Mouse (Mus musculus): Measurements from ENCODE around the gene Osbpl5. TPM values are rescaled to one million over a fixed set of nuclear protein-coding genes. Genes with fewer than 3 reads are reported as not detected.

Gene Osbpl5
- 15.9 and 23.1 TPM in 2 replicates for polyA plus RNA-seq (2012; rRNA removed)

GRCm38 (mm10) chr7:143756125-143757026 is at the start of gene Osbpl5:
Osbpl5 (minus strand) TSS chr7:143756985.
- no peaks in the 10 kb centered on the region for H3K36me3 ChIP-seq (ENCODE audit: control insufficient read depth, insufficient read depth, low read length)
- 23% methylated on average over 22 of the region's 22 CpGs for WGBS
- peak within 1 kb of the TSS; percentile 68 for H3K4me3 ChIP-seq (ENCODE audit: low read depth, low read length)
- TF ChIP-seq POLR2A (IDR thresholded peaks at IDR 0.05; ENCODE audit: low read depth, low read length) (no peak), CTCF (IDR thresholded peaks at IDR 0.05; ENCODE audit: extremely low read depth, insufficient read length, insufficient replicate concordance, low read depth, low read length) (no peak)
- no peaks in the 10 kb centered on the region for H3K27me3 ChIP-seq (ENCODE audit: control insufficient read depth, insufficient read depth, low read length)
- peaks cover 17% of the 10 kb centered on the region for H3K4me1 ChIP-seq (ENCODE audit: control insufficient read depth, insufficient read depth, insufficient read length, low read length)
- no peak within 1 kb of the TSS for H3K27ac ChIP-seq (ENCODE audit: insufficient read depth, low read depth, low read length)

- 25% methylated on average over 5 of the region's 5 CpGs for WGBS
- H3K36me3 ChIP-seq (ENCODE audit: control insufficient read depth, insufficient read depth, low read length), result peaks cover 76% of the 10 kb centered on the region
- H3K4me3 ChIP-seq (ENCODE audit: low read depth, low read length), result no peak overlapping the region
- TF ChIP-seq CTCF (IDR thresholded peaks at IDR 0.05; ENCODE audit: extremely low read depth, insufficient read length, insufficient replicate concordance, low read depth, low read length) (no peak), POLR2A (IDR thresholded peaks at IDR 0.05; ENCODE audit: low read depth, low read length) (no peak)
- peak overlapping the region; percentile 68 for H3K27ac ChIP-seq (ENCODE audit: insufficient read depth, low read depth, low read length)
- peaks cover 21% of the 10 kb centered on the region for H3K4me1 ChIP-seq (ENCODE audit: control insufficient read depth, insufficient read depth, insufficient read length, low read length)
- H3K27me3 ChIP-seq (ENCODE audit: control insufficient read depth, insufficient read depth, low read length), result no peaks in the 10 kb centered on the region
Measured at GRCm38 (mm10) chr7:143805199-143805624, 48.4 kb upstream of the Osbpl5 start.

- H3K4me1 ChIP-seq (ENCODE audit: control insufficient read depth, insufficient read depth, insufficient read length, low read length), result peaks cover 15% of the 10 kb centered on the region
- 73% methylated on average over 8 of the region's 8 CpGs for WGBS
- H3K27ac ChIP-seq (ENCODE audit: insufficient read depth, low read depth, low read length), result no peak overlapping the region
- H3K4me3 ChIP-seq (ENCODE audit: low read depth, low read length), result no peak overlapping the region
- peaks cover 79% of the 10 kb centered on the region for H3K36me3 ChIP-seq (ENCODE audit: control insufficient read depth, insufficient read depth, low read length)
- H3K27me3 ChIP-seq (ENCODE audit: control insufficient read depth, insufficient read depth, low read length), result no peaks in the 10 kb centered on the region
- TF ChIP-seq POLR2A (IDR thresholded peaks at IDR 0.05; ENCODE audit: low read depth, low read length) (no peak), CTCF (IDR thresholded peaks at IDR 0.05; ENCODE audit: extremely low read depth, insufficient read length, insufficient replicate concordance, low read depth, low read length) (no peak)
Measured at GRCm38 (mm10) chr7:143801195-143802065, 44.6 kb upstream of the Osbpl5 start.

GRCm38 (mm10) chr7:143800770-143801169 is 44.0 kb upstream of the Osbpl5 start:
- Histone ChIP-seq H3K36me3 (ENCODE audit: control insufficient read depth, insufficient read depth, low read length) (peaks cover 79% of the 10 kb centered on the region), H3K27ac (ENCODE audit: insufficient read depth, low read depth, low read length) (no peak overlapping the region), H3K4me3 (ENCODE audit: low read depth, low read length) (no peak overlapping the region), H3K27me3 (ENCODE audit: control insufficient read depth, insufficient read depth, low read length) (no peaks in the 10 kb centered on the region), H3K4me1 (ENCODE audit: control insufficient read depth, insufficient read depth, insufficient read length, low read length) (peaks cover 10% of the 10 kb centered on the region)
- 79% methylated on average over 1 of the region's 1 CpGs for WGBS
- TF ChIP-seq CTCF (IDR thresholded peaks at IDR 0.05; ENCODE audit: extremely low read depth, insufficient read length, insufficient replicate concordance, low read depth, low read length), result no peak
- TF ChIP-seq POLR2A (IDR thresholded peaks at IDR 0.05; ENCODE audit: low read depth, low read length), result no peak

GRCm38 (mm10) chr7:143798783-143799182 is 42.0 kb upstream of the Osbpl5 start:
- WGBS, result 89% methylated on average over 4 of the region's 4 CpGs

GRCm38 (mm10) chr7:143793121-143793520 is 36.3 kb upstream of the Osbpl5 start:
- no peak for TF ChIP-seq POLR2A (IDR thresholded peaks at IDR 0.05; ENCODE audit: low read depth, low read length)
- TF ChIP-seq CTCF (IDR thresholded peaks at IDR 0.05; ENCODE audit: extremely low read depth, insufficient read length, insufficient replicate concordance, low read depth, low read length), result peak; percentile 75; the same call in 1 of the 2 replicates
- Histone ChIP-seq H3K4me1 (ENCODE audit: control insufficient read depth, insufficient read depth, insufficient read length, low read length) (peaks cover 12% of the 10 kb centered on the region; the same call in 1 of the 2 replicates), H3K27ac (ENCODE audit: insufficient read depth, low read depth, low read length) (peak overlapping the region; percentile 87), H3K27me3 (ENCODE audit: control insufficient read depth, insufficient read depth, low read length) (no peaks in the 10 kb centered on the region), H3K36me3 (ENCODE audit: control insufficient read depth, insufficient read depth, low read length) (peaks cover 27% of the 10 kb centered on the region), H3K4me3 (ENCODE audit: low read depth, low read length) (no peak overlapping the region)
- WGBS, result 27% methylated on average over 4 of the region's 4 CpGs

More at GRCm38 (mm10) chr7:143798783-143799182, 42.0 kb upstream of the Osbpl5 start:
- H3K4me1 ChIP-seq (ENCODE audit: control insufficient read depth, insufficient read depth, insufficient read length, low read length), result peaks cover 3% of the 10 kb centered on the region
- H3K27ac ChIP-seq (ENCODE audit: insufficient read depth, low read depth, low read length), result no peak overlapping the region
- H3K27me3 ChIP-seq (ENCODE audit: control insufficient read depth, insufficient read depth, low read length), result no peaks in the 10 kb centered on the region
- no peak for TF ChIP-seq POLR2A (IDR thresholded peaks at IDR 0.05; ENCODE audit: low read depth, low read length)
- no peak for TF ChIP-seq CTCF (IDR thresholded peaks at IDR 0.05; ENCODE audit: extremely low read depth, insufficient read length, insufficient replicate concordance, low read depth, low read length)
- no peak overlapping the region for H3K4me3 ChIP-seq (ENCODE audit: low read depth, low read length)
- H3K36me3 ChIP-seq (ENCODE audit: control insufficient read depth, insufficient read depth, low read length), result peaks cover 75% of the 10 kb centered on the region

Measured in small intestine, adult 2 months (tissue).